ENCODE assay signal across 12 mouse cellular contexts in the genomic region with DNA sequence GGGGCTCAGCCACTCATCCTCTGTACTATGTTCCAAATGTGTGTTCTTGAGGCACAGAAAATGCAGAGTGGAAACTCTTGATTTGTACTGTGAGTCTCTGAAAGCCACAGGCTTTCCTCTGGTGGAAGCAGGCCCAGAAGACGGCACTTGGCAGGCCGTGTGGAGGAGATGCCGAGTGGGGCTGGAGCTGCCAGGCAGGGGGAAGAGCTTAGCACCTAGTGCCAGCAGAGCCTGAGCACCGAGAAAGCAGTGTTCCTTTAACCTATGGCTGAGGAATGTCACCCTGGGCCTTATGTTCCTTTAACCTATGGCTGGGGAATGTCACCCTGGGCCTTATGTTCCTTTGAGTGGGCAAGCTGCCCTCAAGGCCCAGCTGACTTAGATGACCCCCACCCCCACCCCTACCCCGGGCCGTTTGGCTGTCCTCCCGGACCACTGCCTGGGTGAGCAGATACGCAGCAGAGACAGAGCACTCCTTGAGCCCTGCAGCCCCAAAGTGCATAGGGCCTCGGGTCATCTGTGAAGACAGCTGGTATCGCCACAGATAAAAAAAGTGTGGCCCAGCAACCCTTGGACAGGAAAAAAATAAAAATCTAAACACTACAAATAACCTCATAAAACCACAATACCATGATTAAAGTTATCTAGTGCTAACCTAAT. TPM values are rescaled to one million over a fixed set of nuclear protein-coding genes. Genes with fewer than 3 reads are reported as not detected.
A peak's percentile ranks its signal among the peaks of the same experiment; 100 is the strongest.
DNase-seq lines count a peak whose midpoint lies in the region; ATAC-seq and TF ChIP-seq lines count a peak whose summit lies in the region.
"Had no signal": no experiment of that assay in that cellular context is flagged by ENCODE, and none has a peak within 500 bp of the region (broad histone marks: within the 10 kb centered on the region; RNA-seq: fewer than 3 reads in every experiment).

No protein-coding gene starts in this region.

- no peak overlapping the region for H3K4me2 ChIP-seq in hindbrain, embryonic 15.5 days
- H3K4me2 ChIP-seq in hindbrain, embryonic 11.5 days (replicated peaks; ENCODE audit: low read depth, low read length): no peak overlapping the region
- no peak overlapping the region for H3K4me2 ChIP-seq in midbrain, embryonic 13.5 days (replicated peaks)

- no peaks in the 10 kb centered on the region for H3K9me3 ChIP-seq in hindbrain, embryonic 15.5 days
- no peaks in the 10 kb centered on the region for H3K9me3 ChIP-seq in hindbrain, embryonic 11.5 days (ENCODE audit: control insufficient read depth, low read length)
- no peaks in the 10 kb centered on the region for H3K9me3 ChIP-seq in midbrain, embryonic 13.5 days

- H3K36me3 ChIP-seq in hindbrain, embryonic 15.5 days: peaks cover 3% of the 10 kb centered on the region; the same call in 1 of the 2 replicates
- H3K36me3 ChIP-seq in hindbrain, embryonic 11.5 days (ENCODE audit: control insufficient read depth, insufficient read depth, low read length): no peaks in the 10 kb centered on the region
- peaks cover 7% of the 10 kb centered on the region for H3K36me3 ChIP-seq in midbrain, embryonic 13.5 days

- H3K9ac ChIP-seq in hindbrain, embryonic 15.5 days: no peak overlapping the region
- no peak overlapping the region for H3K9ac ChIP-seq in hindbrain, embryonic 11.5 days (ENCODE audit: low read depth, low read length)
- no peak overlapping the region for H3K9ac ChIP-seq in midbrain, embryonic 13.5 days (replicated peaks)

- no peak for TF ChIP-seq POLR2A in brain, embryonic 14.5 days (IDR thresholded peaks at IDR 0.05; ENCODE audit: borderline replicate concordance, extremely low read depth, insufficient read depth, insufficient read length, poor library complexity, severe bottlenecking)

- H3K4me3 ChIP-seq in hindbrain, embryonic 15.5 days: no peak overlapping the region
- no peak overlapping the region for H3K4me3 ChIP-seq in hindbrain, embryonic 11.5 days (ENCODE audit: low read depth, low read length)
- H3K4me3 ChIP-seq in midbrain, embryonic 13.5 days (replicated peaks): no peak overlapping the region

- no peak for DNase-seq in hindbrain, embryonic 11.5 days (ENCODE audit: low spot score)
- DNase-seq in brain, embryonic 14.5 days (ENCODE audit: low read depth): peak; percentile 71
- DNase-seq in cerebellum, postnatal 14 days: peak; percentile 84 to 87
- peak; percentile 65 to 66 for DNase-seq in heart, postnatal 10 days
- DNase-seq in testis, postnatal 10 days (ENCODE audit: low spot score): no peak
- DNase-seq in thymus, postnatal 0 days (ENCODE audit: low spot score): no peak

- WGBS in hindbrain, embryonic 15.5 days: 39% methylated on average over 10 of the region's 10 CpGs
- 54% methylated on average over 10 of the region's 10 CpGs for WGBS in hindbrain, embryonic 11.5 days
- 71% methylated on average over 10 of the region's 10 CpGs for WGBS in midbrain, embryonic 13.5 days

- ATAC-seq in hindbrain, embryonic 15.5 days (ENCODE audit: low FRiP score, low read depth): no peak
- ATAC-seq in hindbrain, embryonic 11.5 days (ENCODE audit: low FRiP score): no peak
- ATAC-seq in midbrain, embryonic 13.5 days: no peak

- H3K27me3 ChIP-seq in hindbrain, embryonic 15.5 days: 0 out of 2 replicates have a peak, but pooled peaks cover 2% of the 10 kb centered on the region
- H3K27me3 ChIP-seq in hindbrain, embryonic 11.5 days (ENCODE audit: control insufficient read depth, insufficient read depth, low read length): no peaks in the 10 kb centered on the region; the same call in 1 of the 2 replicates
- H3K27me3 ChIP-seq in midbrain, embryonic 13.5 days: peaks cover 16% of the 10 kb centered on the region; the same call in 1 of the 2 replicates

- intact Hi-C loops in heart, postnatal 10 days (cut with DNase I): no loop called here

- no peak for TF ChIP-seq CTCF in brain, embryonic 14.5 days (IDR thresholded peaks at IDR 0.05; ENCODE audit: borderline replicate concordance, extremely low read depth, insufficient read depth, insufficient read length)

- H3K4me1 ChIP-seq in hindbrain, embryonic 15.5 days (replicated peaks): peaks cover 41% of the 10 kb centered on the region
- H3K4me1 ChIP-seq in hindbrain, embryonic 11.5 days (replicated peaks; ENCODE audit: control insufficient read depth, insufficient read depth, low read length): peaks cover 3% of the 10 kb centered on the region; the same call in 1 of the 2 replicates
- H3K4me1 ChIP-seq in midbrain, embryonic 13.5 days (replicated peaks): peaks cover 19% of the 10 kb centered on the region

- peak overlapping the region; percentile 54 for H3K27ac ChIP-seq in hindbrain, embryonic 15.5 days (replicated peaks)
- no peak overlapping the region for H3K27ac ChIP-seq in hindbrain, embryonic 11.5 days (ENCODE audit: low read depth, low read length)
- no peak overlapping the region for H3K27ac ChIP-seq in midbrain, embryonic 13.5 days

RNA-seq across cellular contexts. Expression of a gene that starts 7.7 kb away (rescaled TPM):
- polyA plus RNA-seq in hindbrain, embryonic 15.5 days (2015; fragmentation: Nextera tagmentation; extraction: Ambion mirVana): 18.4 and 21.7 TPM in 2 replicates
- 8.7 and 9.5 TPM in 2 replicates for polyA plus RNA-seq in hindbrain, embryonic 11.5 days (2014; fragmentation: Nextera tagmentation; extraction: Ambion mirVana)
- polyA plus RNA-seq in brain, embryonic 14.5 days (2012; rRNA removed): 31.2 and 44.3 TPM in 2 replicates
- 10 to 100 TPM; 30.2 to 31.3 TPM for total RNA-seq in heart, postnatal 10 days (2021)
- polyA plus RNA-seq in thymus, postnatal 0 days (2015; fragmentation: Nextera tagmentation; extraction: Ambion mirVana): 1.2 and 1.4 TPM in 2 replicates
- 6.0 and 8.1 TPM in 2 replicates for polyA plus RNA-seq in midbrain, embryonic 13.5 days (2015; fragmentation: Nextera tagmentation; extraction: Ambion mirVana)
- total RNA-seq: MEL had no signal

RNA-seq across cellular contexts. Expression of a gene that starts 25.1 kb away (rescaled TPM):
- polyA plus RNA-seq in hindbrain, embryonic 15.5 days (2015; fragmentation: Nextera tagmentation; extraction: Ambion mirVana): 0.47 and 3.0 TPM in 2 replicates
- polyA plus RNA-seq in hindbrain, embryonic 11.5 days (2014; fragmentation: Nextera tagmentation; extraction: Ambion mirVana): 2.9 and 3.5 TPM in 2 replicates
- 0.37 and 0.88 TPM in 2 replicates for polyA plus RNA-seq in brain, embryonic 14.5 days (2012; rRNA removed)
- total RNA-seq in heart, postnatal 10 days (2021): not detected
- polyA plus RNA-seq in thymus, postnatal 0 days (2015; fragmentation: Nextera tagmentation; extraction: Ambion mirVana): 0.07 TPM in 1 of 2 replicates, not detected in the other
- 1.4 and 2.5 TPM in 2 replicates for polyA plus RNA-seq in midbrain, embryonic 13.5 days (2015; fragmentation: Nextera tagmentation; extraction: Ambion mirVana)
- total RNA-seq: left cerebral cortex, postnatal 10 days; MEL had no signal
- polyA plus RNA-seq: gonadal fat pad, adult 2 months; urinary bladder, adult 2 months had no signal

RNA-seq across cellular contexts. Expression of a gene that starts 30.7 kb away (rescaled TPM):
- 18.3 and 22.2 TPM in 2 replicates for polyA plus RNA-seq in hindbrain, embryonic 15.5 days (2015; fragmentation: Nextera tagmentation; extraction: Ambion mirVana)
- polyA plus RNA-seq in hindbrain, embryonic 11.5 days (2014; fragmentation: Nextera tagmentation; extraction: Ambion mirVana): 17.4 and 20.6 TPM in 2 replicates
- 20.9 and 23.0 TPM in 2 replicates for polyA plus RNA-seq in brain, embryonic 14.5 days (2012; rRNA removed)
- total RNA-seq in heart, postnatal 10 days (2021): 10 to 100 TPM; 27.3 to 33.4 TPM
- 19.2 and 19.7 TPM in 2 replicates for polyA plus RNA-seq in thymus, postnatal 0 days (2015; fragmentation: Nextera tagmentation; extraction: Ambion mirVana)
- 18.1 and 19.0 TPM in 2 replicates for polyA plus RNA-seq in midbrain, embryonic 13.5 days (2015; fragmentation: Nextera tagmentation; extraction: Ambion mirVana)

RNA-seq across cellular contexts. Expression of a gene that starts 52.4 kb away (rescaled TPM):
- 8.6 and 8.8 TPM in 2 replicates for polyA plus RNA-seq in hindbrain, embryonic 15.5 days (2015; fragmentation: Nextera tagmentation; extraction: Ambion mirVana)
- 1.5 and 1.6 TPM in 2 replicates for polyA plus RNA-seq in hindbrain, embryonic 11.5 days (2014; fragmentation: Nextera tagmentation; extraction: Ambion mirVana)
- polyA plus RNA-seq in brain, embryonic 14.5 days (2012; rRNA removed): 6.9 and 7.1 TPM in 2 replicates
- 100 to 1,000 TPM in 1 of 2 experiments, 10 to 100 TPM in 1; 95.9 to 112 TPM for total RNA-seq in heart, postnatal 10 days (2021)
- polyA plus RNA-seq in thymus, postnatal 0 days (2015; fragmentation: Nextera tagmentation; extraction: Ambion mirVana): 0.09 TPM in 1 of 2 replicates, not detected in the other
- 4.7 TPM in 2 replicates for polyA plus RNA-seq in midbrain, embryonic 13.5 days (2015; fragmentation: Nextera tagmentation; extraction: Ambion mirVana)
- total RNA-seq: MEL had no signal

RNA-seq across cellular contexts. Expression of a gene that starts 59.2 kb away (rescaled TPM):
- 135 and 176 TPM in 2 replicates for polyA plus RNA-seq in hindbrain, embryonic 15.5 days (2015; fragmentation: Nextera tagmentation; extraction: Ambion mirVana)
- polyA plus RNA-seq in hindbrain, embryonic 11.5 days (2014; fragmentation: Nextera tagmentation; extraction: Ambion mirVana): 304 and 330 TPM in 2 replicates
- polyA plus RNA-seq in brain, embryonic 14.5 days (2012; rRNA removed): 239 and 292 TPM in 2 replicates
- total RNA-seq in heart, postnatal 10 days (2021): 100 to 1,000 TPM; 283 to 290 TPM
- 557 and 592 TPM in 2 replicates for polyA plus RNA-seq in thymus, postnatal 0 days (2015; fragmentation: Nextera tagmentation; extraction: Ambion mirVana)
- polyA plus RNA-seq in midbrain, embryonic 13.5 days (2015; fragmentation: Nextera tagmentation; extraction: Ambion mirVana): 213 and 217 TPM in 2 replicates

Comparison
In these comparisons a context has a peak if more than half of its experiments do, and no peak if none do; other contexts are left out.
1. DNase-seq: peak in brain, embryonic 14.5 days (single experiment), cerebellum, postnatal 14 days (2 of 2) and heart, postnatal 10 days (2 of 2); none in hindbrain, embryonic 11.5 days (single experiment), testis, postnatal 10 days (single experiment) and thymus, postnatal 0 days (single experiment).